Mouse (Mus musculus) heart, postnatal 36 days (tissue): ENCODE measurements around the gene Rbm45. TPM values are rescaled to one million over a fixed set of nuclear protein-coding genes. Genes with fewer than 3 reads are reported as not detected.
A peak's percentile ranks its signal among the peaks of the same experiment; 100 is the strongest.

Source experiments
- DNase-seq, 2 experiments: peaks; one replicate each; pipeline ENCODE4 v3.0.0; 2021 to 2022
- intact Hi-C: fragments of 180-260 bp; cut with DNase I; formaldehyde crosslinking; loops from one replicate; pipeline ENCODE4 v1.15.1; 2025
- total RNA-seq, 2 experiments: library from RNA; stranded (reverse); gene quantifications; 2 replicates each; pipeline ENCODE4 v1.2.3; 2021

Gene Rbm45
- total RNA-seq, 2 experiments from 2014 or later = 21.0 to 21.3 TPM

DNA sequence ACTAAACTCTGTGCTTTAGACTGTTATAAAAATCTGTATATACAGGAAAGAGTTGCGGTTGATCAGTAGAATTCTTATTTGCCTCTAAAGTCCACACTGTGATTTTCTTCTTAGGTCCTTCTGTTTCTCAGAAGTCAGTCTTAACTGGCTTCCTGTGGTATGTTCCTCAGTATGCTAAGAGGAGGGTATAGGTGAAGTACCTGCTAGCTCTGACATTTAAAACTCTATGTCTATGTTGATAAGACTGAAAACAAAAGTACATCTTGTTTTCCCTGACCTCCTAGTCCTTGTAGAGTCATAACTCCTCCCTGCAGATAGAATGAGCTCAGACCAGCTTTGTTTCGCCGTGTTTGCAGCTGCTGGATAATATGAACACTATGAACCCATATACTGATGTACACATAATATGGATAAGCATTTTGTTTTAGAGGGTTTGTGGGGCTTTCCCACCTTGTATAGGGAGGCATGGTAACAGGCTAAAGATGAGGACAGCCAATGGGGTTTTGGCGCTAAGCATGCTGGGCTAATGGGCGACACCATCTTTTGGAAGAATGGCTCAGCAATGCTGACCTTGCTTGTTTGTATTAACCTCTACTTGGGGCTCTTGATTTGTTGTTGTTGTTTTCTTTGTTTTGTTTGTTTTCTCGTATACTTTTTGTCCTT lies 4.9 kb downstream of the Rbm45 start:
- intact Hi-C loops = no loop called here
- no peak for DNase-seq

DNA sequence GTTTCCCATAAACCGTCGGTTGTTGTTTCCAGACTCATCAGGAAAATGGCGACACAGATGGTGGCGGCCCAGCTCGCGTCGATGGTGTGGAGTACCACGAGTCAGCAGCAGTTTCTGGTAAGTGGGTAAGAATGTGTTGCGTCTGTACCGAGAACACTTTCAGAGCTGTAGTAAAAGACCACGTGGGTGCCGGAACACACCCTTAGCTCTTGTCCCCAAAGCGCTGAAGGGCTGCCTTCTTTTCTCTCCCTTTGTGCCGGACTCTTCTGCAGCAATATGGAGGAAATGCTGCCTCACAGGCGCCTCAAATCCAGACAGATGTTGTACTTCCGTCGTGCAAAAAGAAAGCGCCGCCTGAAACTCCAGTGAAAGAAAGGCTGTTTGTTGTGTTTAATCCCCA lies 8.9 kb downstream of the Rbm45 start:
- intact Hi-C loops = no loop called here

GRCm38 (mm10) chr2:76386531-76386930 lies 16.7 kb downstream of the Rbm45 start:
- DNase-seq = no peak
- intact Hi-C loops = no loop called here

More for the DNA sequence above, 8.9 kb downstream of the Rbm45 start:
- no peak for DNase-seq

DNA sequence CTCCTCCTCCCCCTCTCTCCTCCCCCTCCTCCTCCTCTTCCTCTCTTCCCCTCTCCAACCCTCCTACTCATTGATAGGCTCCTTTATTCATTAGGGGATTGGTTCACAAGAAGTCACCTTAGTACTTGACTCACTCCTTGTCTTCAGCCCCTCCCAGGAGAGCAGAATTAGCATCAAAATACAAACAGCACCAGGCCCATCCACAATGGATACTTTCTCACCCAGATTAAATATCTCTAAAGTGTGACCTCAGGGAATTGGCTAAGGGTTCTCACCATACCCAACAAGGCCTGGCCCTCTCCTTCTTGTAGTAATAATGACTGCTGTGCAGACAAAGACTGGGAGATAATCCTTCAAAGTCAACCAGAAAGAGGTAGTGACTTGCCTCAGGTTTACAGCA lies 30.4 kb downstream of the Rbm45 start:
- DNase-seq = no peak
- intact Hi-C loops = no loop called here

DNA sequence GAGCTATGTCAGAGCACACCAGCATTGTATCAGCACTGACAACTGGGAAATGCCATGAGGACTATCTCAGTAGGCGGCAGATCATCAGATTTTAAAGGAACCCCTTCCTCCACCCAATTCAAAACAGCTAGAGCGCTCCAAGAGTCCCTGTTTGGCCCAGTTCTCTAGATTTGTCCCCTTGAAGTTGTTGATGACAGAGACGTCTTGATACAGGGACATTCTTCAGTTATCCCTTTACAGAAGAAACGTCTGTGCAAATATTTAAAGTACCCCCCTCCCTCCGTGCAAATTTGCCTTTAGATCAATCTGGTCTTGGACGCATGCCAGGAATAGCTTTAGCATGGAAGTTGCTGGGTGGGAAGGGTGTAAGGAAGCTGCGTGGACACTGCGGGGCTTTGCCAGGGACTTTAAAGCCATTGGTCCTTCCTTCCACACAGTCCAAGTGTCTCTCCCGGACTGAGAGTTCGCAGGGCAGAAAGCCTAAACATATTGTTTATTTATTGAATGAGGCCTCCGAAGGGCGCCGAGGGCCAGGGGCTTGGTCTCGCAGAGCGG lies 35.9 kb downstream of the Rbm45 start:
- intact Hi-C loops = loop anchor here (1.0 kb wide), 1 partner anchor 36 kb away; the partner anchor contains the start of gene Rbm45
- no peak for DNase-seq

GRCm38 (mm10) chr2:76406151-76406936 lies 36.6 kb downstream of the Rbm45 start, which contains the start of gene Osbpl6:
Gene Osbpl6 (plus strand): TSS chr2:76406508.
- DNase-seq = peak; percentile 66 to 74
- intact Hi-C loops = loop anchor here (1.0 kb wide), 1 partner anchor 37 kb away; the partner anchor contains the start of gene Rbm45

GRCm38 (mm10) chr2:76406937-76407441 lies 37.2 kb downstream of the Rbm45 start:
- intact Hi-C loops = loop anchor here (1.0 kb wide), 1 partner anchor 38 kb away; the partner anchor contains the start of gene Rbm45
- DNase-seq = peak; percentile 48 to 52

GRCm38 (mm10) chr2:76409526-76409925 lies 39.7 kb downstream of the Rbm45 start:
- intact Hi-C loops = no loop called here
- no peak for DNase-seq

DNA sequence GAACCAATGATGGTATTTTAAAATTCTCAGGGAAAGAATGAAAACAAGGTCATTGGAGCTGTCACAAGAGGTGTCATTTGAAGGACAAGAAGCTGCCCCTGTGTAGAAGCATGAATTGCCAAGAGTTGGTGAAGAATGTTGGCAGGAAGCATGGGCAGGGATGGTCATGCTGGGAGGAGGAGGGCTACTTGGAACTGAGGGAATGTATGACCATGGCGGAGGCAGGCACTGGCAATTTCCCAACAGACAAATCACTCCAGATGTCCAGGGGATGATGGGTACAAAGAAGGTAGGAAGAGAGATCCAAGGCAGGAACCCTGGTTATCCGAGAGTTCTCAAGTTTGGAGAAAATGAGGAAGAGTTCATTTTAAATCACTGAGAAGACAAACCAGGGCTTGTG lies 40.2 kb downstream of the Rbm45 start:
- DNase-seq = no peak
- intact Hi-C loops = no loop called here

- no peak for DNase-seq
- intact Hi-C loops = no loop called here
These were observed 43.1 kb downstream of the Rbm45 start for GRCm38 (mm10) chr2:76412924-76413323.

DNA sequence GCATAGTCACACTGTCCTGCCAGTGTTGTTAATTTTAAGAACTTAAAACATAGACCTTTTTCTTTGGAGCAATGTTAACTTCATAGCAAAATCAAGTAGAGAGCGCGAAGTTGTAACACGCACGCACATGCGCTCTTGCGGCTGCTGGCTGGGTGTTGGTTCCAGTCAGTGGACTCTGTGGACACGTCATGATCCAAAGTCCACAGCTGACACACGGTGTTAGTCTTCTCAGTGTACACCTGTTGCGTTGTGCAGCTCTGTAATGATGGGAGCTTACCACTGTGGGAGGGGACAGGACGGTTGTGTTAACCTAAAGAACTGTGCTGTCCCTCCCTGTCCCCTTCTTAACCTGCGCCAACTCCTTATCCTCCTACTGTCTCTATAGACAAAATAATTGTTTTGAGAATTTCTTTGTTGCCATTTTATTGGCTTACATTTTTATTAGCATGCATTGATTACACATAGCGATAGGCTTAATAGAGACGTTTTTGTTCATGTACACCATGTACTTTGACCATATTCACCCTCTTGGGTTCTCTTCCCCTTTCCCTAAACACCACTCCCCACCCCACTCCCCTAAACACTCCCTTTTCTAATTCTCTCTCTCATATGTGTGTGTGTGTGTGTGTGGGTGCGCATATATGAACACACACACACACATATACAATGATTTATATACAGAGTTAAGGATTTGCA lies 47.8 kb downstream of the Rbm45 start:
- intact Hi-C loops = no loop called here
- no peak for DNase-seq

DNA sequence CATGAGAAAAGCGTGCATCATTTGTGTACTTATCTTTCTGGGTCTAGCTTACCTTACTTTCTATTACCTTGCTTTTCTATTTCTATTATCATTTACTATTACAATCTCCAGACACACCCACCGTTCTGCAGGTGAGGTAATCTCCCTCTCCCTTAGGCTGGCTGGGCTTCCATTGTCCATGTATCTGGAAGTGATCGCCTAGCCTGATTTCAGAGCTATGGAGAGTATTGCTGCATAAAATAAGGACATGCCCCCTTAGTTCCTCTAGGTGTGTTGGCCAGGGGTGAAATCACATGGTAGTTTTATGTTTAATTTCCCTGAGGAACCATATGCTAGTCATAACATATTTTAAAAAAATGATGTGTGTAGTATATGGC lies 48.3 kb downstream of the Rbm45 start:
- intact Hi-C loops = no loop called here
- no peak for DNase-seq

DNA sequence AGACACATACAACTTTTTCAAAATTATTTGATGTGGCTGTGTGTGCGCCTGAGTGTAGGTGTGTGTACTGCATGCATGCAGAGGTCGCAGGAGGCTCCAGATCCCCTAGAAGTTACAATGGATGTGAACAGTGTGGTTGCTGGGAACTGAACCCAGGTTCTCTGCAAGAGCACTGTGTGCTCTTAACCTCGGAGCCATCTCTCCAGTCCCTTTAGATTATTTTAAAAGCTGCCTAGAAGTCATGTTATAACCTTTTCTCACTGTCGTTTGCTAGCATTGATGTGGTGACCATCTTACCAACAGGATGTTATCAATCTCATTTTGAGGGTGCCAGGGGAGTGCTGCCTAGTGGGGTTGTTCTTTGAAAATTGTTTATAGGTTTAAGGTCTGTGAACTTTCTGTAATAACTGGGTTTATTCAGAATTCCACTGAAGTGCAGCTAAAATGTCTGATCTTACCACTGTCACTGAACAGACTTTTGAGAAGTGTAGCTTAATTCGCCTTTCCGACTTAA lies 51.7 kb downstream of the Rbm45 start:
- intact Hi-C loops = no loop called here
- no peak for DNase-seq

DNA sequence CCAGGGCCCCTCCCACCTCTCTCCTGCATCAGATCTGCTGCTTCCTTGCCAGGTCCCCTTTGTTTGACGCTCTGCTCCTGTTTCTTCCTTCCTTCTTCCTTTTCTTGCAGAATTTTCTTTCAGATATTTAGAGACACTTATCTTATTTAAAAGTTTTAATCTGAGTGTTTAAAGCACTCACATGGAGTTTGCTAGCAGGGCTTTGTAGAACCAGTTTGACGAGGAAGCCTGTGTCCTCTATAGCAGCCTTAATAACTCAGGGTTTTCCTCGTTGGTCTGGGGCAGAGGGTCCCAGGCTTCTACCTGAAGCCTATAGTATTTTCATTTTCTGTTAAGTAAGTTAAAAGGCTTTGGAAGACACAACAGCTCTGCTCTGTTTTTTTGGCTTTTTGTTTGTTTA lies 57.0 kb downstream of the Rbm45 start:
- intact Hi-C loops = no loop called here
- no peak for DNase-seq

GRCm38 (mm10) chr2:76429318-76429717 lies 59.5 kb downstream of the Rbm45 start:
- DNase-seq = no peak
- intact Hi-C loops = no loop called here

GRCm38 (mm10) chr2:76429855-76430254 lies 60.1 kb downstream of the Rbm45 start:
- DNase-seq = no peak
- intact Hi-C loops = no loop called here

GRCm38 (mm10) chr2:76430539-76430938 lies 60.8 kb downstream of the Rbm45 start:
- intact Hi-C loops = no loop called here
- DNase-seq = no peak
